ENCODE assay signal across 24 mouse cellular contexts in the genomic region with DNA sequence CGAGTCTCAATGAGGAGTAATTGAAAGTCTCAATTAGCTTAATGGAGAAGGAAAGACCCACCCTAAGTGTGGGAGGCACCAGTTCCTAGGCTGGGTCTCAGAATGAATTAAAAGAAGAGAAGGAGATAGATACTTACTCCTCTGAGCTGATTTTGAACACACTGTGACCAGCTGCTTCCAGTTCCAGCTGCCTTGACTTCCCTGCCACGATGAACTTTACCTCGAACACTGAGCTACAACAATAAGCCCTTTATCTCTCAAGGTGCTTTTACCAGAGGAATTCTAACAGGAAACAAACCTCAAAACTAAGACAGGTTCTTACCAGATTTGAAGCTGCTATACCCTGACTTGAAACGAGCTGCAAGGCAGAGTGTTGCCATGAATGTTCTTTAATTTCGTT.
DNase-seq lines count a peak whose midpoint lies in the region; ATAC-seq and TF ChIP-seq lines count a peak whose summit lies in the region.
"Had no signal": no experiment of that assay in that cellular context is flagged by ENCODE, and none has a peak within 500 bp of the region (broad histone marks: within the 10 kb centered on the region; RNA-seq: fewer than 3 reads in every experiment).

No protein-coding gene starts in this region.

- H3K4me2 ChIP-seq in intestine, postnatal 0 days (replicated peaks; ENCODE audit: low read depth): no peak overlapping the region
- H3K4me2 ChIP-seq: embryonic facial prominence, embryonic 13.5 days; embryonic facial prominence, embryonic 15.5 days; forebrain, embryonic 12.5 days had no signal

- no peaks in the 10 kb centered on the region for H3K9me3 ChIP-seq in ES-E14 (ENCODE audit: control insufficient read depth, insufficient read depth, low read depth, low read length)
- H3K9me3 ChIP-seq in intestine, postnatal 0 days (ENCODE audit: control insufficient read depth): no peaks in the 10 kb centered on the region
- H3K9me3 ChIP-seq: embryonic facial prominence, embryonic 13.5 days; embryonic facial prominence, embryonic 15.5 days; forebrain, embryonic 10.5 days; forebrain, embryonic 12.5 days had no signal

- ATAC-seq in intestine, postnatal 0 days: peak; percentile 54; the same call in 1 of the 2 replicates
- ATAC-seq: activated CD4-positive, CD25-positive, alpha-beta regulatory T cell, adult 4 months; forebrain, embryonic 14.5 days; forebrain, postnatal 0 days had no signal

- in situ Hi-C loops in ES-E14 (cut with MboI; ENCODE audit: low sequenced_read_pairs in 2 of 2, unreplicated experiment in 2 of 2): no loop called here

- DNase-seq in ES-CJ7 (ENCODE audit: low read depth, low spot score): peak; percentile 63
- DNase-seq in ES-E14 (ENCODE audit: low read depth, low spot score): peak; percentile 33
- peak; percentile 4 for DNase-seq in WW6 (ENCODE audit: low read depth, low spot score)
- DNase-seq in heart, adult 9 months (ENCODE audit: low spot score in 2 of 2): no peak
- DNase-seq in frontal cortex, postnatal 25 days (ENCODE audit: low spot score in 2 of 2): no peak
- DNase-seq in urinary bladder, postnatal 36 days (ENCODE audit: low spot score in 2 of 2): no peak
- DNase-seq: adrenal gland, adult 8-10 months; adrenal gland, postnatal 14 days; adrenal gland, postnatal 36 days; cerebellum, adult 11-12 months; cerebellum, adult 2 months; cerebellum, adult 9-10 months; cerebellum, postnatal 10 days; cerebellum, postnatal 25 days; embryo, embryonic 11 days; forebrain, postnatal 0 days had no signal

- no peaks in the 10 kb centered on the region for H3K4me1 ChIP-seq in ES-E14 (ENCODE audit: control insufficient read depth in 2 of 2, insufficient read depth in 2 of 2, low read length in 2 of 2, poor library complexity in 1 of 2)
- H3K4me1 ChIP-seq in intestine, postnatal 0 days (replicated peaks; ENCODE audit: control insufficient read depth, insufficient read depth, low read length): no peaks in the 10 kb centered on the region
- H3K4me1 ChIP-seq: embryonic facial prominence, embryonic 13.5 days; embryonic facial prominence, embryonic 15.5 days; forebrain, embryonic 10.5 days; forebrain, embryonic 12.5 days had no signal

- H3K27ac ChIP-seq in ES-E14 (ENCODE audit: insufficient read depth, low read depth, low read length, poor library complexity, severe bottlenecking): no peak overlapping the region
- H3K27ac ChIP-seq in intestine, postnatal 0 days (ENCODE audit: low read depth, low read length): no peak overlapping the region
- H3K27ac ChIP-seq: embryonic facial prominence, embryonic 13.5 days; embryonic facial prominence, embryonic 15.5 days; forebrain, embryonic 10.5 days; forebrain, embryonic 12.5 days had no signal

- no peaks in the 10 kb centered on the region for H3K27me3 ChIP-seq in intestine, postnatal 0 days (replicated peaks; ENCODE audit: control insufficient read depth, insufficient read depth, low read length)
- H3K27me3 ChIP-seq: embryonic facial prominence, embryonic 13.5 days; embryonic facial prominence, embryonic 15.5 days; forebrain, embryonic 12.5 days had no signal

- no peak overlapping the region for H3K9ac ChIP-seq in ES-E14 (ENCODE audit: insufficient read depth, low read depth, low read length, poor library complexity, severe bottlenecking)
- no peak overlapping the region for H3K9ac ChIP-seq in intestine, postnatal 0 days (ENCODE audit: low read depth, low read length)
- H3K9ac ChIP-seq: embryonic facial prominence, embryonic 13.5 days; embryonic facial prominence, embryonic 15.5 days; forebrain, embryonic 12.5 days; forebrain, postnatal 0 days had no signal

- WGBS in intestine, postnatal 0 days: 55% methylated on average over 5 of the region's 5 CpGs

- TF ChIP-seq CTCF in intestine, postnatal 0 days (IDR thresholded peaks at IDR 0.05; ENCODE audit: low read depth): no peak

- H3K36me3 ChIP-seq in ES-E14 (ENCODE audit: control insufficient read depth, insufficient read depth, low read length, poor library complexity, severe bottlenecking): no peaks in the 10 kb centered on the region
- no peaks in the 10 kb centered on the region for H3K36me3 ChIP-seq in intestine, postnatal 0 days (ENCODE audit: control insufficient read depth, insufficient read depth)
- H3K36me3 ChIP-seq: embryonic facial prominence, embryonic 13.5 days; embryonic facial prominence, embryonic 15.5 days; forebrain, embryonic 10.5 days; forebrain, embryonic 12.5 days had no signal

- H3K4me3 ChIP-seq in ES-E14 (ENCODE audit: insufficient read depth in 1 of 2, low read depth in 1 of 2, low read length in 2 of 2, poor library complexity in 1 of 2, severe bottlenecking in 1 of 2): no peak overlapping the region
- H3K4me3 ChIP-seq in intestine, postnatal 0 days (ENCODE audit: low read depth, low read length): no peak overlapping the region
- H3K4me3 ChIP-seq: embryonic facial prominence, embryonic 13.5 days; embryonic facial prominence, embryonic 15.5 days; erythroblast, embryonic 14.5 days; forebrain, embryonic 10.5 days; forebrain, embryonic 12.5 days had no signal

TF ChIP-seq in ES-E14, 5 proteins besides CTCF, POLR2A, EP300 and RAD21:
- TF ChIP-seq CHD2 (IDR thresholded peaks at IDR 0.05; ENCODE audit: low read depth, low read length) (no peak), HCFC1 (IDR thresholded peaks at IDR 0.05; ENCODE audit: borderline replicate concordance, insufficient read depth, low read length) (no peak), ZNF384 (IDR thresholded peaks at IDR 0.05; ENCODE audit: low read depth, low read length) (no peak), ZC3H11A (IDR thresholded peaks at IDR 0.05; ENCODE audit: borderline replicate concordance, low read depth, low read length) (no peak), MAFK (IDR thresholded peaks at IDR 0.05; ENCODE audit: insufficient read depth, low read depth, low read length) (no peak)

Comparison
In these comparisons a context has a peak if more than half of its experiments do, and no peak if none do; other contexts are left out.
1. DNase-seq: peak in ES-CJ7 (single experiment), ES-E14 (single experiment) and WW6 (single experiment); none in heart, adult 9 months (0 of 2), frontal cortex, postnatal 25 days (0 of 2) and urinary bladder, postnatal 36 days (0 of 2).